Mouse (Mus musculus) small intestine, adult 2 months (tissue): ENCODE measurements around the gene Dynlrb1.
A peak's percentile ranks its signal among the peaks of the same experiment; 100 is the strongest.

Source experiments
- CTCF ChIP-seq: fragments of 200-500 bp; IDR thresholded peaks from 2 replicates; pipeline ENCODE4 v1.5.1; 2012; ENCODE audit warnings: low read depth, mild to moderate bottlenecking, control low read depth, inconsistent platforms, low read length, moderate library complexity, mixed read lengths; ENCODE audit not compliant: insufficient replicate concordance, insufficient read length; ENCODE audit errors: extremely low read depth
- POLR2A ChIP-seq: fragments of 200-500 bp; IDR thresholded peaks from 2 replicates; pipeline ENCODE4 v1.6.1; 2012; ENCODE audit warnings: low read depth, mild to moderate bottlenecking, control low read depth, inconsistent platforms, low read length, moderate library complexity

DNA sequence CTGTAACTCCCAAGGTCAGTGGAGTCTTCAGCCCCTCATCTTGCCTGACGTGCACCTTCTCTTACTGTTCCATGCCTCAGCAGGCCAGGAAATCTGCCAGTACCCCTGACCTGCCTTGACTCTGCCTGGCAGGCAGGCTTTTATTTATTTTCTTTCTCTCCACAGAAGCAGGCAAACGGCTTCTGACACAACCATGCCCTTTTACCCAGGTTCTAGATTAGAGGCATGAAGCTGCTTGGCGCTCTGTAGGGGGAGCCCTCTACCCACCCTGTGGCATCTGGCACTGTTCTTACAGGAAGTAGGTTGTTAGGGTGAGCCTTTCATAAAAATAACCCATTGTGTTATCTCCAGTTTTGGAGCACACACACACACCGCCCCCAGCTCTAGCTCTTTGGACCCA, 4.6 kb downstream of the Dynlrb1 start:
- TF ChIP-seq POLR2A (no peak), CTCF (peak; percentile 10; the same call in 1 of the 2 replicates)
